Mouse (Mus musculus) liver, adult (tissue): ENCODE data around the gene Vmn1r115.
"Not testable (repeated sequence)": the region's sequence is repeated elsewhere in the genome, so short reads cannot be mapped to it uniquely, and the experiment has no call there.

Source experiments
- GATA4 ChIP-seq: IDR thresholded peaks from 2 replicates; pipeline ENCODE4 v1.6.1; 2014; ENCODE audit warnings: mild to moderate bottlenecking, low read length; ENCODE audit not compliant: insufficient replicate concordance

Vmn1r115 gene

GRCm38 (mm10) chr7:20844885-20845284, at the start of gene Vmn1r115:
Vmn1r115 (minus strand) TSS chr7:20844985.
- not testable (repeated sequence) for TF ChIP-seq GATA4

GRCm38 (mm10) chr7:20884021-20884420, 39.2 kb upstream of the Vmn1r115 start, which contains the start of gene Vmn1r117:
Vmn1r117 (minus strand) TSS chr7:20884121.
- not testable (repeated sequence) for TF ChIP-seq GATA4

- TF ChIP-seq GATA4, result not testable (repeated sequence)
These were observed 27.2 kb upstream of the Vmn1r115 start, which contains the start of gene Vmn1r116 for GRCm38 (mm10) chr7:20871956-20872355. Vmn1r116 (plus strand) TSS chr7:20872256.

GRCm38 (mm10) chr7:20812086-20812485, 32.7 kb downstream of the Vmn1r115 start, which contains the start of gene Vmn1r114:
Vmn1r114 (minus strand) TSS chr7:20812186.
- TF ChIP-seq GATA4, result not testable (repeated sequence)
